Mouse (Mus musculus): ENCODE data around the gene Rd3.

The Rd3 gene

GRCm38 (mm10) chr1:191996621-191997185 lies 19.5 kb downstream of the Rd3 start:
- in situ Hi-C loops (cut with MboI; ENCODE audit: low pct_unique_long_range_greater_than_20kb in 1 of 2, low sequenced_read_pairs in 2 of 2, unreplicated experiment in 1 of 2): no loop called here

GRCm38 (mm10) chr1:191999022-191999421 lies 21.9 kb downstream of the Rd3 start:
- in situ Hi-C loops (cut with MboI; ENCODE audit: low pct_unique_long_range_greater_than_20kb in 1 of 2, low sequenced_read_pairs in 2 of 2, unreplicated experiment in 1 of 2): no loop called here
